ENCODE assay signal across 21 mouse cellular contexts in the genomic region with DNA sequence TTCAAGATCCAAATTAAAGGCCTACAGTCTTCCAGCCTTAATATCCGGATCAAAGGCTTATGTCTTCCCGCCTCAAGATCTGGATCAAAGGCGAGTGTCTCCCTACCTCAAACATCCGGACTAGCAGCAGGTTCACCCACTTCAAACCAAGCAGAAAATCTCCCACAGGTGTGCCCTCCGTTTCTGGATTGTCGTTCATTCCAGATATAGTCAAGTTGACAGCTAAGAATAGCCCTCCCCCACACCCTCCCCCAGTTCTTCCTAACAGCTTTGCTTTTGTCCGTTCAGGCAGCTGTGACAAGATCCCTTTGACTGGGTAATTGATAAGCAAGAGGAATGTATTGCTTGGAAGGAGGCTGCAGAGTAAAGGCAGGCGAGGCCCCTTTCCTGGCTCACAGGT.
DNase-seq lines count a peak whose midpoint lies in the region; ATAC-seq and TF ChIP-seq lines count a peak whose summit lies in the region.
"Had no signal": no experiment of that assay in that cellular context is flagged by ENCODE, and none has a peak within 500 bp of the region (broad histone marks: within the 10 kb centered on the region; RNA-seq: fewer than 3 reads in every experiment).

No protein-coding gene starts in this region.

- H3K27me3 ChIP-seq in heart, embryonic 10.5 days (ENCODE audit: insufficient read depth, poor library complexity, severe bottlenecking), result no peaks in the 10 kb centered on the region
- no peaks in the 10 kb centered on the region for H3K27me3 ChIP-seq in lung, embryonic 16.5 days (ENCODE audit: control insufficient read depth, insufficient read depth, low read depth, low read length)
- H3K27me3 ChIP-seq in embryonic facial prominence, embryonic 10.5 days (replicated peaks; ENCODE audit: low read depth, poor library complexity, severe bottlenecking), result 0 out of 2 replicates have a peak, but pooled peaks cover 8% of the 10 kb centered on the region
- H3K27me3 ChIP-seq: kidney, embryonic 15.5 days; neural tube, embryonic 15.5 days had no signal

- TF ChIP-seq CTCF in lung, adult 2 months (IDR thresholded peaks at IDR 0.05; ENCODE audit: insufficient read depth, low read length), result no peak

- no peak overlapping the region for H3K4me2 ChIP-seq in lung, embryonic 16.5 days (ENCODE audit: low read depth, low read length)
- H3K4me2 ChIP-seq: kidney, embryonic 15.5 days; neural tube, embryonic 15.5 days had no signal

- intact Hi-C loops in left cerebral cortex, postnatal 10 days (cut with DNase I), result no loop called here

- H3K9me3 ChIP-seq in heart, embryonic 10.5 days, result no peaks in the 10 kb centered on the region
- no peaks in the 10 kb centered on the region for H3K9me3 ChIP-seq in lung, embryonic 16.5 days (ENCODE audit: control insufficient read depth, low read length)
- H3K9me3 ChIP-seq in embryonic facial prominence, embryonic 10.5 days, result no peaks in the 10 kb centered on the region
- H3K9me3 ChIP-seq: kidney, embryonic 15.5 days; neural tube, embryonic 15.5 days had no signal

- H3K4me1 ChIP-seq in heart, embryonic 10.5 days, result peaks cover 24% of the 10 kb centered on the region
- H3K4me1 ChIP-seq in lung, embryonic 16.5 days (replicated peaks; ENCODE audit: control insufficient read depth, insufficient read depth, low read length), result peaks cover 35% of the 10 kb centered on the region
- peaks cover 15% of the 10 kb centered on the region for H3K4me1 ChIP-seq in lung, adult 2 months (ENCODE audit: control insufficient read depth, insufficient read depth, low read length)
- H3K4me1 ChIP-seq in embryonic facial prominence, embryonic 10.5 days, result peaks cover 42% of the 10 kb centered on the region

- no peak for TF ChIP-seq POLR2A in lung, adult 2 months (IDR thresholded peaks at IDR 0.05; ENCODE audit: borderline replicate concordance, extremely low read depth, low read depth, low read length)

- no peak overlapping the region for H3K4me3 ChIP-seq in heart, embryonic 10.5 days
- no peak overlapping the region for H3K4me3 ChIP-seq in lung, embryonic 16.5 days (ENCODE audit: low read length)
- no peak overlapping the region for H3K4me3 ChIP-seq in lung, adult 2 months (replicated peaks; ENCODE audit: extremely low read depth, low read depth, low read length)
- no peak overlapping the region for H3K4me3 ChIP-seq in embryonic facial prominence, embryonic 10.5 days
- H3K4me3 ChIP-seq: erythroblast, embryonic 14.5 days; kidney, embryonic 15.5 days; neural tube, embryonic 15.5 days had no signal

- WGBS in heart, embryonic 10.5 days, result 20% methylated on average over 8 of the region's 8 CpGs
- 31% methylated on average over 8 of the region's 8 CpGs for WGBS in lung, embryonic 16.5 days
- WGBS in lung, adult 2 months, result 67% methylated on average over 8 of the region's 8 CpGs
- WGBS in embryonic facial prominence, embryonic 10.5 days, result 35% methylated on average over 8 of the region's 8 CpGs

- DNase-seq in heart, embryonic 10.5 days (ENCODE audit: low spot score), result no peak
- no peak for DNase-seq in heart, adult 8-10 months (ENCODE audit: low spot score)
- no peak for DNase-seq in lung, adult 2 months
- DNase-seq in Muller cell, postnatal 12 days (ENCODE audit: inconsistent ontology term), result peak; percentile 73
- peak; percentile 37 for DNase-seq in embryonic facial prominence, embryonic 10.5 days (ENCODE audit: low spot score)
- DNase-seq in left cerebral cortex, postnatal 10 days (ENCODE audit: extremely low spot score in 1 of 2, low spot score in 2 of 2), result no peak
- DNase-seq: cerebellum, adult 2 months; cerebellum, postnatal 36 days; forebrain, postnatal 0 days; gastrocnemius, postnatal 36 days; heart, postnatal 14 days; lung, postnatal 10 days; right cerebral cortex, postnatal 25 days had no signal

- H3K27ac ChIP-seq in heart, embryonic 10.5 days, result peak overlapping the region; percentile 59
- H3K27ac ChIP-seq in lung, embryonic 16.5 days (ENCODE audit: low read length), result no peak overlapping the region
- H3K27ac ChIP-seq in embryonic facial prominence, embryonic 10.5 days (replicated peaks), result 0 out of 2 replicates have a peak overlapping the region, but pooled peaks have one; percentile 8
- H3K27ac ChIP-seq: kidney, embryonic 15.5 days; liver, embryonic 14.5 days; neural tube, embryonic 15.5 days had no signal

- no peaks in the 10 kb centered on the region for H3K36me3 ChIP-seq in heart, embryonic 10.5 days
- H3K36me3 ChIP-seq in lung, embryonic 16.5 days (ENCODE audit: control insufficient read depth, insufficient read depth, low read length), result no peaks in the 10 kb centered on the region
- no peaks in the 10 kb centered on the region for H3K36me3 ChIP-seq in embryonic facial prominence, embryonic 10.5 days (replicated peaks)
- H3K36me3 ChIP-seq: kidney, embryonic 15.5 days; neural tube, embryonic 15.5 days had no signal

- no peak overlapping the region for H3K9ac ChIP-seq in lung, embryonic 16.5 days (ENCODE audit: low read length)
- H3K9ac ChIP-seq: forebrain, postnatal 0 days; kidney, embryonic 15.5 days; liver, embryonic 14.5 days; neural tube, embryonic 15.5 days had no signal

- 0 out of 2 replicates have a peak, but pooled peaks have one; percentile 6 for ATAC-seq in lung, embryonic 16.5 days (ENCODE audit: low read depth)
- ATAC-seq: forebrain, postnatal 0 days; hindbrain, embryonic 16.5 days; intestine, embryonic 16.5 days; midbrain, embryonic 16.5 days had no signal

Comparison
In these comparisons a context has a peak if more than half of its experiments do, and no peak if none do; other contexts are left out.
1. DNase-seq: peak in Muller cell, postnatal 12 days (single experiment) and embryonic facial prominence, embryonic 10.5 days (single experiment); none in heart, embryonic 10.5 days (single experiment), heart, adult 8-10 months (single experiment), lung, adult 2 months (single experiment) and left cerebral cortex, postnatal 10 days (0 of 2).